Mouse (Mus musculus): Measurements from ENCODE around the gene Dennd4a.

Dennd4a gene

GRCm38 (mm10) chr9:64913406-64913805 lies 102.3 kb downstream of the Dennd4a start:
- DNase-seq (ENCODE audit: low read depth, low spot score): no peak

DNA sequence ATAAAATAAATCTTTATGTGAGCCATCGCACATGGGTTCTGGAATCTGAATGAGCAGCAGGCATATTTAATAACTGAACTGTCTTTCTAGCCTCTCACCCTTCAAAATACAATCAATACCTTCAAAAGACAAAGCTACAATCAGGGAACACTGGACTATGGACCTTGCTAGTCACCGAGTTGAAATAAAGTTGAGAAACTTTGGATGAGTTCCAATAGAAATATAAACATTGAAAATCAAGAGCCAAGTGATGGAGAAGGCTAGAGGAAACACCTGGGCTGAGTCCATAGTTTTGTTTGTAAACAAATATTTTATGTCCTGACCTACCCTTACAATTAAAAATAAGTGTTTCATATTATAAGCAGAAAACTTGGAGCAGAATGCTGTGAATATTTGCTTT lies 102.8 kb downstream of the Dennd4a start:
- DNase-seq (ENCODE audit: low read depth, low spot score): no peak

DNA sequence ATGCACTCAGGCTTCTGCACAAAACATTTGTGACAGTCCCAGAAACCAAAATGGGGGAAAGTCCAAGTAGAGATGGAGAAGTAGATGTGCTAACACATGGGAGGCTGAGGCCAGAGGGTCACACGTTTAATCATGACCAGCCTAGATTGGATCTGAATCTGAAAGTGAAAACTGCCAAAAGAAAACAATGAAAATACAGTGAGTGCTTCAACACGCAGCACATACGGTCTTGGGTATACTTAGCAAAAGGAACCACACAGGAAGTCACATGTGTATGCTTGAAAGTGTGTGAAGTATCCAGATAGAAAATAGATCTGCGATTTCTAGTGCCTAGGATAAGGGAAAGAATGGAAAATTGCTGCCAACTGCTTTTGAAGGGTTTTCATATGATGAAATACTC lies 103.5 kb downstream of the Dennd4a start:
- no peak for DNase-seq (ENCODE audit: low read depth, low spot score)

DNA sequence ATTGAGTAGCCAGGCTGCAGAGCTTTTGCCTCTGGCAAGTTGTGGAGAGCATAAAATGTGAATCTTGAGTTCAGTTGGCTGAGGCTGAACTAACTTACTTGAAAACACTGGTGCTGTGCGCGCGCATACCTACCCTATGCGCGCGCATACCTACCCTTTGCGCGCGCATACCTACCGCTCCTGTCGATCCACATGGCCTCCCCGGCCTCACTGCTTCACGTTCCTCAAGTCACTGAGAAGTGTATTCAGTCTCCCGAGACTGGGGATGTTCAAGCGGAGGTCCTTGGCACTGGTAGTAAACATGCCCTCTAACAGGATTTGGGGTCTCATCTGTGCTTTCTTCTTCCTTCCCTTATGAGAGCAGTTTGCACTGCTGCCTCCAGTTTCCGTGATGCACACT lies 107.4 kb downstream of the Dennd4a start:
- DNase-seq (ENCODE audit: low read depth, low spot score): peak; percentile 94

DNA sequence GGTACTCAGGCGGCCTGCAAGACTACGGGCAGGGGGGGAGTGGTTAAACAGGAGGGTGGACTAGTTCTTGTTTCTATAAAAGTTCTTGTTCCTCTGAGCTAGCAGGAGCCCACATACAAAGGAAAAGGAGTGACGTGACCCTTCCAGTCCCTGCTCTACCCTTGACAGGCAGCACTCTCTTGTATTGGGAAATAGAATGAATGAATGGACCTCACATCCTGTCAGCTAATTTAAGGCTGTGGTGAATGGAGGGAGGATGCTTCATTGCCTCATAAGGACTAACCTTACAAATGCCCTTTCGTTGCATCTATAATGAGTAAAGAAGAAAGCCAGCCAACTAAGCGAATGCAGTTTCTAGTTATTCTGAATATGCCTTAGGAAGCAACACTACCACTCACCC lies 114.6 kb downstream of the Dennd4a start:
- no peak for DNase-seq (ENCODE audit: low read depth, low spot score)

GRCm38 (mm10) chr9:64926201-64926991 lies 115.3 kb downstream of the Dennd4a start:
- DNase-seq (ENCODE audit: low read depth, low spot score): no peak

DNA sequence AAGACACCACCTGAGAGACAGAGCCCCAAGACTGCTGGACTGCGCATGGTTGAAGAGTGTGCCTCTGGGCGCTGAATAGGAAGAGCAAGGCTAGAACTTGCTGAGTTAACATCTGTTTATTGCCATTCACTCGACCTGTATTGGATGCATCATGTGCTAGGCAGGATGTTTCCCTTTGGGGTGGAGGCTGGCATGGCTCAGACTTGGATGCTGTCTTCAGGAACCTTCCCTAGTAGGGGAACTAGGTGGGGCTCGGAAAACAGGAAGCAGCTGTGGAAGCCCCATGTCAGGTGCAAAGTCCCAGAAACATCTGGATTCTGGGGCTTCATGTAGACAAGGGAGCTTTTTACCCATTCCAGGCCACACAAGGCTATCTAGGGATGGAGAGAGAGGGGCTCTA lies 119.1 kb downstream of the Dennd4a start:
- no peak for DNase-seq (ENCODE audit: low read depth, low spot score)

DNA sequence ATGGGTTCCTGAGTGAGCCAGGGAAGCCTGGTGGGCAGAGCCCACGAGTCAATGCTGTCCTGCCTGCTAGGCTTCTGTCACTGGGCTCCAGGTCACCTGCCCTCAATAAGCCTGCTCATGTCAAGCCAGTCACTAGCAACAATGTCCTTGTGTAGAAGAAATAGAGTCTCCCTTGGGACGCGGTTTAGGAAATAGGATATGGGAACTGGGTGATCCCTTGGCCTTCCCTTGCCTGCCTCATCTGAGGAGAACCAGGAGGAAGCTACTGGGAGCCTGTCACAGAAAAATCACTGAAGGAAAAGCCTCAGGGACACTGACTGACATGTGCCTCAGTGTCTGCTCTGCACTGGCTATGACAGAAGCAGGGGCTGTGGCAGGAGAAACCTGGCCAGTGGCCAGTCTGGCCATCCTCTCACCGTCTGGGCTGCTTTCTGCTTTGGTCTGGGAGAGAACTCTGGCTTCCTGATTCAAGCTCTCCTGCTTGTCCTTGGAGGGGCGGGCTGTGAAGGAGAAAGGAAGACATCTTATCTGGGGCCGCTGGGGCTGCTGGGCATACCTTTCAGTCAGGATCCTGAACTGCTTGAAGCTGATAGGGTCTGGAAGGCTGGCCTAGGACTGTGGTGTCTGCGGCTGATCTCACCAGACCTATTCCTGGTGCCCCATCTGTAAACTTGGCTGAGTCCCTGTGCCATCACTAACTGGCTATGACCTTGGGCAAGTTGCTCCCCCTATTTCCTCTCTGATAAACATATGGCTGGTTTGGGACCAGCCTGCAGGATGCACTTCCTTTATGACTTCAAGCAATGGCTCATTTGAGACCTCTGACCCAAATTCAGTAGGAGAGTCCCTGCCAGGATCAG lies 120.8 kb downstream of the Dennd4a start:
- DNase-seq (ENCODE audit: low read depth, low spot score): no peak

- DNase-seq (ENCODE audit: low read depth, low spot score): peak; percentile 72
These were observed 123.0 kb downstream of the Dennd4a start for GRCm38 (mm10) chr9:64934015-64934754.

GRCm38 (mm10) chr9:64936508-64936907 lies 125.4 kb downstream of the Dennd4a start:
- peak; percentile 79 for DNase-seq (ENCODE audit: low read depth, low spot score)

DNA sequence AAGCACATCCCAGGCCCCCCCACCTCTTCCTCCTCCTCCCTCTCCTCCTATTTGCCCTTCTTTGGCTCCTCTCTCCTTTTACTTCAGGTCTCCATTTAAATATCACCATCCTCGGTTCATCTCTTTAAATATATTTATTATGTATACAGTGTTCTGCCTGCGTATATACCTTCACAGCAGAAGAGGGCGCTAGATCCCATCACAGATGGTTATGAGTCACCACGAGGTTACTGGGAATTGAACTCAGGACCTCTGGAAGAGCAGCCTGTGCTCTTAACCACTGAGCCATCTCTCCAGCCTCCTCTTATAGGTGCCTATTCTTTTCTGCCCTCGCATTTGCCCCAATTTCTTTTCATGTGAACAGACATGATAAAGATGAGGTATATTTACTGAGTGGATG lies 126.4 kb downstream of the Dennd4a start:
- DNase-seq (ENCODE audit: low read depth, low spot score): peak; percentile 43

- no peak for DNase-seq (ENCODE audit: low read depth, low spot score)
These were observed 127.4 kb downstream of the Dennd4a start for GRCm38 (mm10) chr9:64938535-64938934.

GRCm38 (mm10) chr9:64939281-64939680 lies 128.1 kb downstream of the Dennd4a start:
- DNase-seq (ENCODE audit: low read depth, low spot score): no peak

DNA sequence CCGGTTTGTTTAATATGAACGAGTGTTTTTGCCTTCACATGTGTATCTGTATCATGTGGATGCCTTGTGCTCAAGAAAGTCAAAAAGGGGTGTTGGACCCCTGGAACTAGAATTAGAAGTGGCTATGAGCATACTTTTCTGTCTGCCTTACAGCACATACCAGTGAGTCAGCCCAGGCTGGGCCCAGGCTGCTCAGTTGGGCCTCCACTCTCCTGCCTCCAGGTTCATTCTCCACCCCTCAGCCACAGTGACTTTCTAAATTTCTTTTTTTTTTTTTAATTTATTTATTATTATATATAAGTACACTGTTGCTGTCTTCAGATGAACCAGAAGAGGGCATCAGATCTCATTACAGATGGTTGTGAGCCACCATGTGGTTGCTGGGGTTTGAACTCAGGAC lies 128.7 kb downstream of the Dennd4a start:
- no peak for DNase-seq (ENCODE audit: low read depth, low spot score)

DNA sequence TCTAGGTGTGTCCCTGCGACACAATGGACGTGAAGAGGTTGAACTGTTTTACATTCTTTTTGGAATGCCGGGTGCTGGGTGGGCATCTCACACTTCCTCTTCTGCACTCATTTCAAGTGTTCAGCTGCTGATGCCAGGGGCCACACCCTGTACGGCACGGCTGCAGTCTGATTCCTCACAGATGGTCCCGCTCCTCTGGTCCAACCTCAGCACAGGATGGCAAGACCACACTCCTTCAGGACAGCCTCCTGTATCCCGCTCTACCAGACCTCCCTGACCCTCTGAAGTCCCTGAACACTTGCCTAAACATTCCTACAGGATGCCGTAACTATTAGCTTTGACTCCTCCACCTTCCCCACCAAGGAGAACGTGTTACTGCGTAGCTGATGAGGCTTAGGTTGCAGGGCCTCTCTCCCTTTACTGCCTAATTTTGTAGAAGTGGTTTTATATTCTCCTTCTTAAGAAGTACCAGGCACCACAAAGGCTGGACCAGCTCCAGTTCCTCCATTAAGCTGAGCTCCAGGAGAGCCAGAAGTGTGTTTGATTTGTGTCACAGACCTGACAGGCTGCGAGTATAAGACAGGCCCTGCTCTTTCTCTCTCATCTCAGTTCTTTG lies 129.7 kb downstream of the Dennd4a start:
- DNase-seq (ENCODE audit: low read depth, low spot score): no peak

DNA sequence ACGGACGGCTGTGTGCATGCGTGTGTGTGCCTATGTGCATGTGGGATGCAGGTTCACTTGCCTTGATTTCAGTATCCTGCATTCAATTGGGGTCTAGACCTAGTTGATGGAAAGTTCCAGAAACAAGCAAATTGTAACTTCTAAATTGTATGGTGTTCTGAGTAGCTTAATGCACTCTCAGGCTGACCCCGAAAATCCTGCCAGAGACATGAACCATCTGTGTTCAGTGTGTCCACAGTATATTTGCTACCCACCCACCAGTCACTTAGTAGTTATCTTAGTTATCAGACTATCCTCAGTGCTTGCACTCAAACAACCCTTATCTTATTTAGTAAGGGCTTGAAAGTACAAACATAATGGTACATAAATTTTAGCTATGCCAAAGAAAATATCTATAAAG lies 130.5 kb downstream of the Dennd4a start:
- no peak for DNase-seq (ENCODE audit: low read depth, low spot score)

DNA sequence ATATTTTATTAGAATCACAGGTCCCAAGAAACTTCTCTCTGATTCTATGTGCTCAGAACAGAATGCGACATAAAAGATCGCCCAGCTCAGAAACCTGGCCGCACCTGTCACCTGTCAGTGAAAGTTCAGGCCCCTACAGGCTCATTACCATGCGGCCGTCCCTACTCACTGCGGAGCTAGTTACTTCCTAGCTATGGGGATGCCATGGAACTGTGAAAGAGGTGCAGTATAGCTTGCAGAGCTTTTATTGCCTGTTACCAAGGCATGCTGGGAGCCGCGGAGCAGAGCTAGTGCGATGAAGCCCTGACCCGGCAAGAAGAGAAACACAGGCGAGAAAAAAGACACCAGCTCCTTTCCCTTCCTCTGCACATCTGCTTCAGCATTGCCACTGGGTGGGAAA lies 132.9 kb downstream of the Dennd4a start:
- no peak for DNase-seq (ENCODE audit: low read depth, low spot score)

DNA sequence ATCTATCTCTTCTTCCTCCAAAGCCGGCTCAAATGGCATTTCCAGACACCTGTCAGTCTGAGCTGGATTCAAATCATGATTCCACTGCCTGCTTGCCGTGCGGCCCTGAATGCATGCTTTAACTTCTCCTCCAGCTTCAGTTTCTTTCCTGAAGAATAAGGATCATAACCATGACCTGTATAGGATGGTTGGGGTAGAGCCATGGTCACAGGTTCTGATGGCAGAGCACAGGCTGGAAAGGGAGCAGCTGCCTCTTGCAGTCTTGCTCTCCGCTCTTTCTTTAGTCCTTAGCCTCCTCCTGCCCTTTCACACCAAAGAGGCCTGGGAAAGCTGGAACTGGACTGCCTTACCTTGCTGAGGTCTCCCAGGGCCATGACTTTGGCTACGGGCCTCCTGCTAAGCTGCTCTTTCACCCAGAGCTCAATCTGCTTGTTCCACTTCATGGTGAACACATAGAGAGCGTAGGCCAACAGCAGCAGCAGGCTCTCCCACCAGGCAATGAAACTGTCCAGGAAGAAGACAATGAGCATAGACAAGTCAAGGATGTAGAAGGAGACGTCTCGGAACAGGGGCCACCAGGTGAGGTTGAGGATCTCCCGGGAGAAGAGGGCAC lies 136.4 kb downstream of the Dennd4a start:
- peak; percentile 49 for DNase-seq (ENCODE audit: low read depth, low spot score)

DNA sequence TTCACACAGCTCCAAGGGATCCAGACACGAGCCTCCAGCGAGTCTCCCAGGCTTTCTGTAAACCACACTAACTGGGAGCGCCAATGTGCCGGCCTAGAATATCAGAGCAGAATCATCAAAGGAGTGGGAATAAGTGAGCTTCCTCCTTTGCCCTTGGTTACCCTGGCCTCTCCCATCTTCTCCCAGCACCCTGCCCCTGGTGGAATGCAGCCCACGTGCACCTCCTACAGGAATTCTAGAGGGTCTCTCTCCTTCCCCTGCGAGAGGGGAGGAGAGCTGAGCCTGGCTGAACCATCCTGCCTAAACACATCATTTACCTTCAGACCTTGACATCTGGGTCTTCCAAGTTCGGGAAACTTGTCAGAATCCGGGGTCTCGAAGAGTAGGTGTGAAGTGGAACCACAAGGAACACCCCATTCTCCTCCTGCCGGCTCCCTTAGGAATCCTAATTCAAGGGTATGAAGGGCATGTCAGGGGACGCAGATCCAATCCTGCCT lies 140.1 kb downstream of the Dennd4a start, which contains the start of gene Slc24a1:
Gene Slc24a1, minus strand, starts transcription at position 447 of the 497 bp plus-strand sequence.
- peak; percentile 56 for DNase-seq (ENCODE audit: low read depth, low spot score)

DNA sequence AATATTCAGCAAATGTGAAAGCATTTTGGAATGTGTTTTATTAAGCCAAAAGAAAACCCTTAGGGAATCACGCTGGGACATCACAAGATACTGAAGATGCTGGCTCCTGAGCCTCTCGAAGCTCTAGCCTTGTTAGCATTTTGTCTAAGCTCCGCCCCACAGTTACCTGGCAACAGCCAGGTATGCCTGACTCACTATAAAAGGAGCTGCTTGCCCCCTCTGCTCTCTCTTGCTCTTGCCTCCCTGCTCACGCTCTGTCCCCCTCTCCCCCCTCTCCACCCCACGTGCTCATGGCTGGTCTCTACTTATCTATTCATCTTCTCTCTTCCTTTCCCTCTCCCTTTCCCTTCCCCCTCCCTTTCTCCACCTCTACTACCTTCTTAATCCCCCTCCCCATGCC lies 140.9 kb downstream of the Dennd4a start:
- no peak for DNase-seq (ENCODE audit: low read depth, low spot score)

DNA sequence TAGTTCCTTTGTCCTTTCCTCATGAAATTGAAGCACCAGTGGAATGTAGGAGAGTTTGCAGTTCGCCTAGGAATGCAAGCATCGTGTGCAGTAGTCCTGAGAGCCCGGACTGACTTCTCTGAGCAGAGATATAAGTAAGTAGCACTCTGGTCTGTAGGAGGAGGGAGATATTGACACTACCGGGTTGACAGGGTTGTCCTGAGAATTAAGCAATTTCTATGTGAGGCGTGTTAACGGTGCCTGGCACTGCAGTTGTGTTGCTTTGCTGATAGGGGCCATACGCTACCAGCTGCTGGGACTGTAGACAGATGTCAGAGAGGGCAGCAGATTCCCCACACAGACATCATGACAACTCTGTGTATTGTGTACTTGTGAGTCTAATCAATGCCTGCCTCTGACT lies 142.1 kb downstream of the Dennd4a start:
- DNase-seq (ENCODE audit: low read depth, low spot score): no peak
